Mouse (Mus musculus): ENCODE measurements at regions not wholly inside any gene's neighbourhood (a gene's known extent, or its start where the extent isn't known, plus 50 kb on each side); places are given as distances from the start of the nearest gene placed in this dataset.

DNA sequence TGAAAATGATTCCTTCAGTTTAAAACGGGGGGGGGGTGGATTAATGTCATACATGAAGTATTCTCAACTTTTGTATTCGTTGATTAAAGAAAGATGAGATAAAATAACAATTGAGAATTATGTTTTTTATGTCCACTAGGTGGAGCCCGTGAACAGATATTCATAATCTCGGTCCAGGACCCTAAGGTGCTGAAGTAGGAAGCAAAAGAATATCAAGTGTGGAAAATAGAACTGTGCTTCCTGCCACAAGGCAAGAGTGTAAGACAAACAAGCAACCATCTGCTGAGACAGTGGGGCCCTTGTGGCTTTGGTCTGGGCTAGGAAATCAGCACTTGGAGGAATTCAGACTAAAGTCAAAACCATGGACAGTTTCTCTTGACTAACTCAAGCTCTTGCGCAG lies 50.9 kb upstream of the Kap start:
- no peak for DNase-seq (ENCODE audit: extremely low read depth, low read depth, low spot score)

DNA sequence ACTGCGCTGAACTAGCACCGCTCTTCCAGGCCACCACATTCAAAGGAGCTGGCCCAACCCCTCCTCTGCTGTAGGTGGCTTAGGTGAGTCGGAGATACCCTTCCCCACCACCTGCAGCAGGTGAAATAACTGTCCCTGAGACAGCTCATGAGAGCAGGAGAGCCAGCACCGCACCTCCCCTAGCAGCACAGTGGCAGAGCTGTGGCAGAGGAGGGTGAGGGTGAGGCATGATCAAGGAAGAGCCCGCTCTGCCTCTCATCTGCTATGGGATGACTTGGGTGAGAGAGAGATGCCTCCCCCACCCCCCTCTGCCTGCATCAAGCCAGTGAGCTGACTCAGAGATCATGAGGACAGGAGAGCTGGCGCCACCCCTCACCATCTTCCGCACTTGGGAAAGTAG lies 81.1 kb upstream of the Kap start:
- DNase-seq (ENCODE audit: extremely low read depth, low read depth, low spot score) = no peak

DNA sequence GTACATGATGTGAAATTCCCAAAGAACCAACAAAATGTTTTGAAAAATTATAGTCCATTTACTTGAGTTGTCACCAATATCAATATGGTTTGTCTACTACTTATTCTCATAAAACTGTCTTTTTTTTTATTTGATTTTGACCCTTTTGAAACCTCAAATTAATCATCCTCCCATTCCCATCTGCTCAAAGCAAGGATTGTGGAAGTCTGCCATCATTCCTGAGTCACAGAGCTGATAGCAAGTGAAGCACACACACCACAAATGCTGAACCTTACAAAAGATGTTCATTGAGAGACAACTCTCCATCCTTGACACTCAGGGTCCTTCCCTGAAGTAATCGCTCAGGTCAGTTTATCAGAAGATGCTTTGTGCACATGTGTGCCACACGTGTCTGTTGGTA lies 82.1 kb upstream of the Kap start:
- DNase-seq (ENCODE audit: extremely low read depth, low read depth, low spot score) = no peak

GRCm38 (mm10) chr6:133959902-133960634 lies 75.4 kb upstream of the Etv6 start:
- peak; percentile 97 for DNase-seq (ENCODE audit: extremely low read depth, low read depth, low spot score)

GRCm38 (mm10) chr6:133960713-133961112 lies 74.8 kb upstream of the Etv6 start:
- peak; percentile 10 for DNase-seq (ENCODE audit: extremely low read depth, low read depth, low spot score)

DNA sequence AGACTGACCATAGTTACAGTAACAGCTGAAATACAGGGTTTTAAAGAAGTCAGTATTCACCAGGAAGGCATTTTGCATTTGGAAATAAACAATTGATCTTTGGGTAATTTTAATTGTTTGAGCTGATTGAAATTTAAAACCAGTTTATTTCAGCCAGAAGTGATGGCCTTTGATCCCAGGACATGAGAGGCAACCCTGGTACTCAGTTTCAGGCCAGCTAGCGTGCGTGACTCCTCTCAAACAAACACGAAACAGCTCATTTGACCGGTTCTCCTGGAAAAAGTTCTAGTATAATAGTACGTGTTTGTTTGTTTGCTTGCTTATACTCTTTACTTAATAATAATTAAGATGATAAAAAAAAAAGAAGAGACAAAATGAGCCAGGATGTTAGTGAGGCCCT lies 72.9 kb upstream of the Etv6 start:
- DNase-seq (ENCODE audit: extremely low read depth, low read depth, low spot score) = no peak

- no peak for DNase-seq (ENCODE audit: extremely low read depth, low read depth, low spot score)
Measured at GRCm38 (mm10) chr6:133963264-133963663, 72.2 kb upstream of the Etv6 start.

- DNase-seq (ENCODE audit: extremely low read depth, low read depth, low spot score) = no peak
Measured at GRCm38 (mm10) chr6:133967286-133967685, 68.2 kb upstream of the Etv6 start.

- no peak for DNase-seq (ENCODE audit: extremely low read depth, low read depth, low spot score)
Measured at GRCm38 (mm10) chr6:133972054-133972705, 63.3 kb upstream of the Etv6 start.

GRCm38 (mm10) chr6:133973205-133973838 lies 62.2 kb upstream of the Etv6 start:
- no peak for DNase-seq (ENCODE audit: extremely low read depth, low read depth, low spot score)

- no peak for DNase-seq (ENCODE audit: extremely low read depth, low read depth, low spot score)
Measured at GRCm38 (mm10) chr6:133975951-133976350, 59.5 kb upstream of the Etv6 start.

GRCm38 (mm10) chr6:133976854-133977253 lies 58.6 kb upstream of the Etv6 start:
- DNase-seq (ENCODE audit: extremely low read depth, low read depth, low spot score) = no peak

DNA sequence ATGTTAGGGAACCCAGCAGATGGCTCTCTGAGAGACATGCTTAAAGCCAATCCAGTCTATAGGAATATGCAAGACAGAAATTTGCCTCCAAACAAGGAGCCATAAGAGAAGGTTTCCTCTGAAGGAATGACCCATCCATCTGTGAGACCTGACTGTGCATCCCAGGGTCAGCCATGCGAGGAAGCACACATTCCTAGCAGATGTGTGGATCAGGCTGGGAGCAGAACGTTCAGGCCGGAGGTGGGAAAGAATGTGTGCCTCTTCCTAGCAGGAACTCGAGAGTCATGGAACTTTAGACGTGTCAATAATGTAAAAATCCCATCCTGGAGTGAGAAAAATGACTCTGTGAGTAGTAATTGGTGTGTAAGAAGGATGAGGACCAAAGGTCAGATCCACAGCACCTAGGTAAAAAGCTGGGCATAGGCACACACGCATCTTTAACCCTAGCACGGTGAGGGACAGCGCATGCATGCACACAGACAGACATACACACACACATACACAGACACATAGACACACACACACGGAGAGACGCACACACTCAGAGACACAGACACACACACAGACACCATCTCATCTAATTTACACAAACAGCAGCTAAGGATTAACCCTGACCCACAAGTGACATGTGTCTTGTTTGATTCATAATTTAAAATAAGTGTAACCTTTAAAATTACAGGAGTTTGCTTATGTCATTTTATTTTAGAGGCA lies 51.5 kb upstream of the Etv6 start:
- no peak for DNase-seq (ENCODE audit: extremely low read depth, low read depth, low spot score)

DNA sequence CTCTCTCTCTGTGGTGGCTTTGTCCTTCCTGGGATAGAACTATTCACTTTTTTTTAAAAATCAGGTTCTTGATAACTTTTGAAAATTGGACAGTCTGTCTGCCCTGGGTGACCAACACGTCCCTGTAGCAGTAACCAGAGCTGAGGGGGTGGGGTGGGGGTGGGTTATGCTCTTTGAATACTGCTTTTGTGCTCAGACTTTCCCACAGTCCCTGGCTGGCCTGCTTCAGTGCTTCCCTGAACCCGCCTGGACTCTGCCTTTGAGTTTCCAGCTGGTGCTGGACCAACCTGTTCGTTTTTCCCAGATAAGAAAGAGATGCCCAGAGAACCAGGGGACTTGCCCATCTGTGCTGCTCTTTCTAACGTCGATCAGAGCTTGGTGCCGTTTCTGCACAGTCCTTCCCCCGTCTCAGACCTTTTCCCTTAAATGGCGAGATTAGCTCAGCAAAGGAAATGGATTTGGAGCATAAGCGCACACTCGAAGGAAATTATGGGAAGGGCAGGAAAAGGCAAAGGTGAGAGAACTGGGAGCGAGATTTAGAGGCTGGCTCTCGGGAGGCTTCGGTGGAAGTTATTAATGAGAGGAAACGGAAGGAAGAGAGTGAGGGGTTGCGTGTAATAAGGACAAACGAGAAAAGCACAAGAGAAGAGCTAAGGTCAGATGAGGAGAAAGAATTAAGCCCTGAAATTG lies 50.7 kb upstream of the Etv6 start:
- DNase-seq (ENCODE audit: extremely low read depth, low read depth, low spot score) = no peak
